Mouse (Mus musculus) v-Abl transformed pro-B cells (cell line): ENCODE measurements around the gene Ap3m1.

Source experiments
- in situ Hi-C, 2 experiments: fragments of 400-800 bp; cut with MboI; formaldehyde crosslinking; loops; one replicate each; pipeline ENCODE4 v1.15.1; 2025; ENCODE audit not compliant: unreplicated experiment in 2 of 2

Gene Ap3m1

GRCm38 (mm10) chr14:21074398-21075320, 22.4 kb upstream of the Ap3m1 start:
- in situ Hi-C loops: no loop called here

DNA sequence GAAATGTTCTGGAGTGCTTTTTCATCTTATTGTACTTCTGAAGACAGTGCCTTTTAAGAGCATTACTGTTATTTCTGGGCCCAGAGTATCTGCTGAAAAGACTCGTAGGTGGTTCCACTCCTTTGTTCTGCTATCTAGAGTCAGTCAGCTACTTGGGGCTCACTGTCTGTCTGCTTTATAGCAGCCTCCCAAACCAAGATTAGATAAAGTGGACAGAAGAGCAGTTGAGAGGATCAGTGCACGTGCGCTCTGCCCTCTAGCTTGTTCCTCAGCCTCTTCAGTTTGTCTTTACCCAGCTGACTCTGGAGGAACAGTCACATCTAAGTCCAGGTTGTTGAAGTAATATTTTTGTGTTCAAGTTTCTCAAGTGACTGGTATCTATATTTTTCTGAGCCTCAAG, 21.7 kb upstream of the Ap3m1 start:
- in situ Hi-C loops: no loop called here

DNA sequence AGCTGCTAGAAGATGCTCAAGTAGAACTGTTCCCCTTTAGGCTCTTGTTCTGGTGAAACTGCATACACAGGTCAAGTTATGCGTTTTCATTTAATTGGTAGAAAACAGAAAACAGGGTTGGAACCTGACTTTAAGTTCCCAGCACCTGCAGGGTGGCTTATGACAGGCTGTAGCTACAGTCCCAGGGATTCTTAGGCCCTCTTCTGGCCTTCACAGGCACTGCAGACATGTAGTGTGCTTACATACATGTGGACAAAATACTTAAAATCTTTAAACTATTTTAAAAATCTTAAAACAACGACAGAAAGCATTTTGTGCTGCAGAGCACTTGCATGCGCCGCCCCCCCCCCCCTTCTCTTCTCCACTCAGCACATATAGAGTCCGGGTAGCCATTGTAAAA, 17.3 kb upstream of the Ap3m1 start:
- in situ Hi-C loops: no loop called here

GRCm38 (mm10) chr14:21065490-21066162, 13.3 kb upstream of the Ap3m1 start:
- in situ Hi-C loops: no loop called here

DNA sequence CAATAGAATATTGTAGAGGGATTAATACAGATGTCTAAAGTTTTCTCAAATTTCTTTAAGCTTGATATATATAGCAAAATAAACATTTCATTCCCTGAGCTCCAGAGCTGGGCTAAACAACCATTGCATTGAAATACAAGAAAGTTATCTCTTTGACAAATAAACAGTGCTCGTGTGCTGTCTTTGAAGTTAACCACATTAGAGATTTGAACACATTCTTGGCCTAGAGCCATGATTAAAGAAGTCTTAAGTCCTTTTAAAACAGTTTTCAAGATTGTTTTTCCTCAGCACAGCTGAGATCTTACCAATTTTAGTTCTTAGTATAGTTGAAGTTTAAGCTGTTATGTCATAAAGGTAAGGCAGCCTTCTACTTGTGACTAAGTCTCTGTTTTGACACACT, 12.0 kb upstream of the Ap3m1 start:
- in situ Hi-C loops: no loop called here

GRCm38 (mm10) chr14:21062766-21063513, 10.6 kb upstream of the Ap3m1 start:
- in situ Hi-C loops: no loop called here

- in situ Hi-C loops: no loop called here
Measured at GRCm38 (mm10) chr14:21058972-21059371, 6.7 kb upstream of the Ap3m1 start.

GRCm38 (mm10) chr14:21053586-21053985, 1.3 kb upstream of the Ap3m1 start:
- in situ Hi-C loops: no loop called here

DNA sequence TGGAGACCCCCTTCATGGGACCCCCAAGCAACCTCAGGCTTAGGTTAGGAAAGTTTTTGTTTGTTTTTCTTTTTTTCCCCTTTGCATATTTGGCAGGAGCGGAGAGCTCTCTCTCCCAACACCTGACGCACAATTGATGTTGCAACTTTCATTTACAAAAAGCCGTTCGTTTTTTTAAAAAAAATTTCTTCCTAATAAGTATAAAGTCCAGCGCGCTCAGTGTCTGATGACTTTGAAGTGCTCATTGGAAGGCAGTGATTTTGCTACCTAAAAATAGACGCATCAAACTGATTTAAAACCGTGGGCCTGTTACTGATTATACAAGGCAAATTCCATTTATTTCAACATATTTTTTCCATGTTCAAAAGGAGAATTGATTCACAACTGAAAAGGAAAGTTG, 843 bp upstream of the Ap3m1 start:
- in situ Hi-C loops: no loop called here

GRCm38 (mm10) chr14:21052781-21053130, 448 bp upstream of the Ap3m1 start:
- in situ Hi-C loops: no loop called here

DNA sequence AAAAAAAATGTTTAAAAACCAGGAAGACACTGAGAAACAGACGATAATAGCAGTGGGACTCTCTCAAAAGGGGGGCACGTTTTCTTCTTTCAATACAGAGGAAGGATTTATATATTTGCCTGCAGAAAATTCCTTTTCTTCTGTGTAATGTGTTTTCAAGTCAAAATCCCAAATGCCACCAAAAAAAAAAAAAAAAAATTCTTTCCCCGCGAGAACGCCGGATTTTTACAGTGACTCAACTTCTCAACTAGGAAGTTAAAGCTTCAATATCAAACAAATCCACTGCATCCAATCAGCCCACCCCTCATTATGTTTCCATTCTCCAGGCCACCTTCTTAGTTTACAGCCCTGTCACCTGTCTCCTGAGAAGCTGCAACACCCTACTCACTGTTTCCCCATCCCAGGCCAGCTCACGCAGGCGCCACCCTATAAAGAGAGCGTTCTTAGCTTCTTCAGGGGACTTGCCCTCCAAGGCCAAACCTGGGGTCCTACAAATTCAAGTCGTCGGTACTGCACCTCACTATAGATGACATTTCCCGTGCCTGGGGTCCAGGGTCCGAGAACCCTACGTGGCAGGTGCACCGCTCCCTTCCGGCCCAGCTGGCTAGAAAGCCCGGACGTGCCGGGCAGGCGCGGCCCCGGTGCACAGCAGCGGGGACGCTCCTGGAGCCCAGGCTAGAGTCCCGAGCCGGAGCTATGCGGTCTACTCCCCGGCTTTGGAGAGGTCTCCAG, 762 bp downstream of the Ap3m1 start:
- in situ Hi-C loops: no loop called here

DNA sequence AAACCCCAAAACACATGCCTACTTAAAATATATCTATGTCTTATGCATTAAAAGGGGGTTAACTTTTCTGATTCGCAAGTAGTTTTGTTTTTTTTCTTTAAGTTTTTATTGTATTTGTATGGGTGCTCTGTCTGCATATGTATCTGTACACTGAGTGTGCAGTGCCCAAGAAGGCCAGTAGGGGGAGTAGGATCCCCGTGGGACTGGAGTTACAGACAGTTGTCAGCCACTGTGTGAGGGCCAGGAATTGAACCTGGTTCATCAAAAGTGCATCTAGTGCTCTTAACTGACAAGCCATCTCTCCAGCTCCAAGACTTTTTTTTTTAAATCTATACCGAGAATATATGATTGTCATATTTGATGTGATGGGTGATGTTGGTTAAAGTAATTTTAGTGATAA, 1.6 kb downstream of the Ap3m1 start:
- in situ Hi-C loops: no loop called here

GRCm38 (mm10) chr14:21048879-21049278, 3.4 kb downstream of the Ap3m1 start:
- in situ Hi-C loops: loop anchor here in 1 of 2 experiments (5.0 kb wide), 1 partner anchor 63 kb away; no protein-coding TSS in a partner anchor

DNA sequence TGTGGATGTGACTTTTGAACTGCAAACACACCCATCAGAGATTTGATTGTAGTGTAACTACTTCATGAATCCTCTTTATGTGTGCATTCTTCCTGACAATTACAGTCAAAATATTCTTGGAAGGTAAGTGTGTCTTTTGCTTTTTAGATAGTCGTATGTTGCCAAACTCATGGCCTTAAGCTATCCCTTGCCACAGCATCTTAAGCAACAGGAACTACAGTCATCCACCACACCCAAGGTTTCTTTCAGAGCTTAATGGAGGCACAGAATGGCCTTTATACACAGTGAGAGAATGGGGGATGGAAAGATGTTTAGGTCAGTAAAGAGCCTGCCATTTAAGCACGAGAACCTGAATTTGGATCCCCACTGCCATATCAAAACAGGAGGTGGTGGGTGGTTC, 4.5 kb downstream of the Ap3m1 start:
- in situ Hi-C loops: loop anchor here in 1 of 2 experiments (5.0 kb wide), 1 partner anchor 64 kb away; no protein-coding TSS in a partner anchor

DNA sequence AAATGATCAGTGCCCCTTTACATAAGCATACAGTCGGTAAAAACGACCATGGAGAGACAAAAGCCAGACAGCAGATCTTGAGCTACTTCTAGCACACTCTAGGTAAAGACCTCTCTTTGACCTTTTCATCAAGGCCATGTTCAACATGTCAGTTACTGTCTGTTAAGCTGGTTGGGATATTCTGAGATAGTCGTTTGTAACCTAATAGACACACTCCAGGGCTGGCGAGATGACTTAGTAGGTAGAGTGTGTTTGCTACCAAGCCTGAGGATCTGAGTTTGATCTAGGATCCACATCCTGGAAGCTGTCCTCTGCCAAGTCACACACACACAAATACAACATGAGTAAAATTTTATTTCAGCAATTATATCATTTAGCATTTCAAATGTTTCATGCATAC, 12.7 kb downstream of the Ap3m1 start:
- in situ Hi-C loops: no loop called here

- in situ Hi-C loops: no loop called here
Measured at GRCm38 (mm10) chr14:21039077-21039476, 13.2 kb downstream of the Ap3m1 start.

DNA sequence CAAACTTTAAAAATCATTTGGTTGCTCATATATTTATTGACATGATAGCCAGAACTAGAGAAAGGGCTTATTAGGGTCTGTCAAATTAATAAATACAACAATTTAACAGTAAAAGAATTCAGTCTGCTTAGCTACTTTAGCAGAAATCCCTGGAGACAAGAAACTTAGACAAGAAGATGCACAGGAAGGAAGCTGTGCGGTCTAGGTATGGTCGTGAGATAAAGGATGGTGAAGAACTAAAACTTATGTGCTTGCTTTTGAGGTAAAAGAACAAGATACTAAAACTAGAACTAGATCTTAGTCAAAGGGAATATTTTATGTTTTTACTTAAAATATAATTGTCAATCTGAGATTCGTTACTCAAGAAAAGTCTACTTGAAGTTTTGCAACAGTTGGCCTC, 17.5 kb downstream of the Ap3m1 start:
- in situ Hi-C loops: no loop called here

GRCm38 (mm10) chr14:21034271-21034670, 18.0 kb downstream of the Ap3m1 start:
- in situ Hi-C loops: no loop called here

DNA sequence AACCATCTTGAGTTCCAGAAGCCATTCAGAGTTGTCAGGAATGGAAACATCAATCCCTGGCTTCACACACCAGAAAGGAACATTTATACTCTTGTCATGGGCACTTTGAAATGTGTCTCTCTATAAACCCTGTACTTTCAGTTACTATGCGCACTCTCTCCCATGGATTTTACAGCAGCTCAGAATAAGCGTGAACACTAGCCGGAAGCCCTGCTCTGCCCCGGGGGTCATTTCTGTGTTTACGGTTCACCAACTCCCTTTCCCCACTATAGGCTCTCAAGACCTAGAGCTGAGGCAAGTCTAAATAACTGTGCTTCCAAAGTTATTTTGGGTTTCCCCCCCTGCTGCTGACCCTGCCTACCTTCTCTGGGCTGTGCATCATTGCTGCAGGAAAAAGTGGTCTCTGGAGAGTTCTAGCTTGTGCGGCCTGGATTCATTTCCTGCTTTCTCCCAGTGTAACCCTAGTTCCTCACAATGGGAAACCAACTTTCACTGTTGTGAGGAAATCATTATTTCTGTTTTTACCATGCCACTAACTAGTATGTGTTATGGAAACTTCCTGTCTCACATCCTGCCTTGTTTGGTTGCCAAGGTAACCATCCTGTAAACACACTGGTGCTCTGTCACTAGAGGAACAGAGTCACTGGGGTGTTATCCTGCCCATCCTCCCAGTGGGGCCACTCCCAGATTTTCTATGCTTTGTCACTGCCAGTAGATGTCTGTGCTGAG, 20.4 kb downstream of the Ap3m1 start:
- in situ Hi-C loops: no loop called here
